Mouse (Mus musculus) monocyte, adult 59 days (primary cell): ENCODE measurements around the gene Birc2. TPM values are rescaled to one million over a fixed set of nuclear protein-coding genes. Genes with fewer than 3 reads are reported as not detected.

ENCODE experiments used
- total RNA-seq, 2 experiments: library from RNA; stranded (reverse); gene quantifications; one replicate each; pipeline ENCODE4 v1.2.4; 2023

The Birc2 gene
- 10 to 100 TPM; 50.1 to 60.8 TPM for total RNA-seq

GRCm38 (mm10) chr9:7836905-7837805 is at the start of gene Birc2:
Gene Birc2 (minus strand): TSS chr9:7837064.

GRCm38 (mm10) chr9:7872775-7873439 is 36.0 kb upstream of the Birc2 start, which contains the start of gene Birc3:
Gene Birc3 (minus strand): TSS chr9:7873186.

Other genes with a start within 250 kb of the Birc2 start
- not detected for gene Mmp20, start 208.8 kb downstream of the Birc2 start, total RNA-seq
- gene Mmp7, start 145.0 kb downstream of the Birc2 start, total RNA-seq = not detected
- gene Tmem123, start 73.0 kb downstream of the Birc2 start, total RNA-seq = 10 to 100 TPM; 85.0 to 87.4 TPM
- gene Birc3, start 36.1 kb upstream of the Birc2 start, total RNA-seq = 100 to 1,000 TPM; 395 to 461 TPM
- gene Yap1, start 167.5 kb upstream of the Birc2 start, total RNA-seq = under 1 TPM in 1 of 2 experiments, not detected in 1; 0.15 TPM
- gene Cfap300, start 205.8 kb upstream of the Birc2 start, total RNA-seq = not detected